Mouse (Mus musculus) liver, embryonic 13.5 days (tissue): ENCODE results near the gene Sart1. TPM values are rescaled to one million over a fixed set of nuclear protein-coding genes. Genes with fewer than 3 reads are reported as not detected.
A peak's percentile ranks its signal among the peaks of the same experiment; 100 is the strongest.
"Not testable (repeated sequence)": the region's sequence is repeated elsewhere in the genome, so short reads cannot be mapped to it uniquely, and the experiment has no call there.

Experiments used
- ATAC-seq: fragments of 200-750 bp; cut with Nextera tagmentation; 2 replicates; pipeline ENCODE4 v1.8.0; 2017; ENCODE audit warnings: low read depth, mild to moderate bottlenecking, moderate number of reproducible peaks, moderate library complexity
- DNase-seq: peaks from one replicate; pipeline ENCODE4 v3.0.0; 2022
- H3K27ac ChIP-seq: fragments of 300-500 bp; sonication (generic); 2 replicates; pipeline ENCODE4 v1.5.1; 2015; ENCODE audit warnings: moderate library complexity, mild to moderate bottlenecking, inconsistent platforms
- H3K27me3 ChIP-seq: fragments of 300-500 bp; sonication (generic); 2 replicates; pipeline ENCODE4 v1.6.1; 2015; ENCODE audit warnings: mild to moderate bottlenecking, inconsistent platforms
- H3K36me3 ChIP-seq: fragments of 300-500 bp; sonication (generic); 2 replicates; pipeline ENCODE4 v1.6.1; 2015; ENCODE audit warnings: mild to moderate bottlenecking, inconsistent platforms
- H3K4me1 ChIP-seq: fragments of 300-500 bp; sonication (generic); replicated peaks from 2 replicates; pipeline ENCODE4 v1.6.1; 2015; ENCODE audit warnings: inconsistent platforms
- H3K4me2 ChIP-seq: fragments of 300-500 bp; sonication (generic); 2 replicates; pipeline ENCODE4 v1.6.1; 2015; ENCODE audit warnings: inconsistent platforms, mild to moderate bottlenecking, moderate library complexity
- H3K4me3 ChIP-seq: fragments of 300-500 bp; sonication (generic); replicated peaks from 2 replicates; pipeline ENCODE4 v1.5.1; 2015; ENCODE audit warnings: mild to moderate bottlenecking, inconsistent platforms
- H3K9ac ChIP-seq: fragments of 300-500 bp; sonication (generic); 2 replicates; pipeline ENCODE4 v1.6.1; 2015; ENCODE audit warnings: mild to moderate bottlenecking, inconsistent platforms
- H3K9me3 ChIP-seq: fragments of 300-500 bp; sonication (generic); replicated peaks from 2 replicates; pipeline ENCODE4 v1.6.1; 2016; ENCODE audit warnings: inconsistent platforms
- WGBS: fragments of 180-500 bp; shearing (Covaris S2); methylation state at CpG from one replicate; pipeline ENCODE4 v1.1.7; 2015; ENCODE audit not compliant: insufficient replicate concordance; 5-methylcytosine and 5-hydroxymethylcytosine counted together
- polyA plus RNA-seq: library from polyadenylated mRNA; unstranded; fragments of >200 nt; fragmentation: Nextera tagmentation; extraction: Ambion mirVana; gene quantifications from 2 replicates; pipeline ENCODE4 v1.2.1, GENCODE M21; 2015

Sart1 gene
- polyA plus RNA-seq, 1 experiment from 2014 or later: 35.1 TPM

DNA sequence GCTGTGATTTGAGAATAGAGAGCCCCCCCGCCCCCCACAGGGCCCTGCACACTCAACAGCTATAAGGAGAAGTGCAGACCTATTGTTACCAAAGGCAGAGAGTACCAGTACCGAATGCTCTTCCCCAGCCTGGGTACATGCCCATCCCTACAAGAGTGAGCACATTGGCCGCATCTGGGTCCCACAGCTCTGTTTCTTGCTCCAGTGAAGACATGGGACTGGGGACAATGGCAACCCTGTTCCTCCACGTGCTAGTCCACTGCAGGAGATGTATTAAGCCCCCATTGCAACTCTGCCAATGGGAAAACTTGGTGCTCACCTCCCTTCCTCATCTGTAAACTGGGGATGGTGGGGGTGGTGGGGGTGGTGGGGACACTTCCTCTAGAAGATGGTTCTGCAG, 25.3 kb upstream of the Sart1 start:
- Histone ChIP-seq H3K27ac (no peak overlapping the region), H3K9ac (no peak overlapping the region), H3K36me3 (0 out of 2 replicates have a peak, but pooled peaks cover 8% of the 10 kb centered on the region), H3K4me2 (no peak overlapping the region), H3K4me3 (no peak overlapping the region), H3K4me1 (peaks cover 12% of the 10 kb centered on the region), H3K9me3 (no peaks in the 10 kb centered on the region), H3K27me3 (no peaks in the 10 kb centered on the region)
- ATAC-seq (no peak), DNase-seq (no peak)
- WGBS: 60% methylated on average over 4 of the region's 4 CpGs

DNA sequence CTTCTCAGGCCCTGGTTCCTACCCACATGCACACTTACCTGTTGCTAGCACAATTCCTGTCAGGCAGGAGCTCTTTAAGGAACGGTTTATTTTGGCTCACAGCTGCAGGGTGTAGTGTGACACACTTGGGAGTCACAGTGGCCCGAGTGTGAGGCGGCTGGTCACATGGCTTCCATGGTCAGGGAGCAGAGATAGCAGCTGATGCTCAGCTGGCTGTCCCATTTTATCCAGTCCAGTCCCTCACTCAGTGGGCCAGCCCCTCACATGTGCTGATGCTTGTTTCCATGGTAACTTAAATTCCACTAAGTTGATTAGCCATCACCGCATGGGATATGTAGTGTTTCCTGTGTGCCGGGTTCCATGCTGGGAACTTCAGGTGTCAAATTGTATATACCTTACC, 23.5 kb upstream of the Sart1 start:
- H3K27me3 ChIP-seq: no peaks in the 10 kb centered on the region
- ATAC-seq: no peak
- H3K4me3 ChIP-seq: no peak overlapping the region
- H3K4me1 ChIP-seq: peaks cover 29% of the 10 kb centered on the region
- H3K27ac ChIP-seq: no peak overlapping the region
- H3K9me3 ChIP-seq: no peaks in the 10 kb centered on the region
- 71% methylated on average over 5 of the region's 5 CpGs for WGBS
- H3K9ac ChIP-seq: no peak overlapping the region
- H3K4me2 ChIP-seq: no peak overlapping the region
- H3K36me3 ChIP-seq: 0 out of 2 replicates have a peak, but pooled peaks cover 6% of the 10 kb centered on the region
- no peak for DNase-seq

DNA sequence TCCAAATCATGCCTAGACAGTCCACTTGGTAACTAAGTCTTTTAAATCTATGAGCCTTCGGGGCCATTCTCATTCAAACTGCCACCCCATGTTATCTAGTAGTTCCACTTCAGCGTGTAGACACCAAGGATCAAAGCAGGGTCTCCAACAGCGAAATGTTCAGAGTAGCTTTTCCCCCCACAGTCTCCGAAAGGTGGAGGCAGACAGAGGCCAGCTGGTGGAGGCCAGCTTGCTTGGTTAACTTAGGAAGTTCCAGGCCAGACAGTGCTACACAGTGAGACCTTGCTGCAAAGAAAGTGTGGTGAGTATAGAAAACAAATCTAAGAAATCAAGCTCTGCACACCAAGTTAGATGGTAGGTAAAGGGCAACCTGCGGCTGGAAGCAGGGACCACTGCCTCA, 22.1 kb upstream of the Sart1 start:
- DNase-seq: no peak
- no peak overlapping the region for H3K4me3 ChIP-seq
- H3K9ac ChIP-seq: no peak overlapping the region
- H3K4me2 ChIP-seq: no peak overlapping the region
- H3K27ac ChIP-seq: no peak overlapping the region
- no peaks in the 10 kb centered on the region for H3K27me3 ChIP-seq
- no peak for ATAC-seq
- H3K4me1 ChIP-seq: peaks cover 33% of the 10 kb centered on the region
- WGBS: 82% methylated on average over 5 of the region's 5 CpGs
- H3K36me3 ChIP-seq: 0 out of 2 replicates have a peak, but pooled peaks cover 6% of the 10 kb centered on the region
- no peaks in the 10 kb centered on the region for H3K9me3 ChIP-seq

DNA sequence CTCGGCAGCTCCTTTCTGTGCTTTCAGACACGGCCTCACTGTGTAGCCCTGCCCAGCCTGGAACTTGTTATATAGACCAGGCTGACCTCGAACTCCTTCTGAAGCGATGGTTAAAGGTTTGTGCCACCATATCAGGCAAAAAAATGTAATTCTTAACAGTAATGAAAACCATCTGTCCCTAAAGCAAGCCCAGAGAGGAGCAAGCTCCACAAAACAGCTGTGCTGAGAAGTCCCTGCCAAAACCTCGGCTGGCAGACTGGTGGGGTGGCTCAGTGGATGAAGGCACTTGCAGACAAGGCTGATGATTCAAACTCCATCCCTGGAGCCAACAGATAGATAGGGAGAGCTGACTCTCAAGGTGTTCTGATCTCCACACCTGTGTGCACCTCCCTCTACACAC, 20.6 kb upstream of the Sart1 start:
- 0 out of 2 replicates have a peak, but pooled peaks cover 6% of the 10 kb centered on the region for H3K36me3 ChIP-seq
- H3K27me3 ChIP-seq: no peaks in the 10 kb centered on the region
- no peak overlapping the region for H3K9ac ChIP-seq
- no peaks in the 10 kb centered on the region for H3K9me3 ChIP-seq
- 0 out of 2 replicates have a peak overlapping the region, but pooled peaks have one; percentile 10 for H3K4me3 ChIP-seq
- 71% methylated on average over 5 of the region's 5 CpGs for WGBS
- peaks cover 31% of the 10 kb centered on the region for H3K4me1 ChIP-seq
- ATAC-seq (no peak), DNase-seq (no peak)
- no peak overlapping the region for H3K4me2 ChIP-seq
- H3K27ac ChIP-seq: peak overlapping the region; percentile 98; the same call in 1 of the 2 replicates

DNA sequence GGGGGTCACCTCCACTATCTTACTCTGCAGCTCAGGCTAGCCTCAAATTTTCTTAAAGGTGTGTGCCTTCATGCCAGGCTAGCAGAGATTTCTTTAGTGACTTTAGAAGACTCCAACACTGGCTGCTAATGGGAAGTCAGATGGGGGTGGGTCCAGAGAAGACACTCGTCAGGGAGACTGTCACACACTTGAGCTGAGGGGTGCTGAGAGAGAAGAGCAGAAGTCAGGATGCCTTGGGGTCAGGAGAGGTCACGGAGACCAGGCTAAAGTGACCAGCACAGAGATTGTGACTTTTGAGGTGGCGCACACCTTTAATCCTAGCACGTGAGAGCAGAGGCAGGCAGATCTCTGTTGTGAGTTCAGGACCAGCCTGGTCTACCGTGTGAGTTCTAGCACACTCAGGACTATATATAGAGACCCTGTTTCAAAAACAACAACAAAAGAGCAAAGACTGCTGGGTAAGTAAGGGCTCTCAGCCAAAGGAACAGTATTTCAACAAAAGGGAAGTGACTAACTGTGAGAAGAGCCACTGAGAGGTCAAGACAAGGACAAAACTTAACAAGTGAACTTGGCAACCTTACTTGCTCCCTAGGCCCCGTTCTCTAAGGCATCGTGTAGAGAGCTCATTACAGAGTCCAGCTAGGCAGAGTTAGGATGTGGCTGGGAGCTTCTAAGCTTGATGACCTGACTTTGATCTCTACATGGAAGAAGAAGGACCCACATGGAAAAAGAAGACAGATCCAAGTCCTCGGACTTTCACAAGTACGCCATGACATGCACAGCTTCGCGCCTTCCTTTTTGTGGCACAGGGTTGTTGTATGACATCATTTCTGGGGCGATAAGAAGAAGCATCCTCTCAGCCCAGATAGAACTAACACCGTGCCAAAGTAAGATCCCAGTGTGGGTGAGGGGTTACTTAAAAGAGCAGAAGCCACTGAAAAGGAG, 19.8 kb upstream of the Sart1 start:
- peak overlapping the region; percentile 98 for H3K27ac ChIP-seq
- no peaks in the 10 kb centered on the region for H3K27me3 ChIP-seq
- H3K36me3 ChIP-seq: 0 out of 2 replicates have a peak, but pooled peaks cover 6% of the 10 kb centered on the region
- peak overlapping the region; percentile 91 for H3K9ac ChIP-seq
- DNase-seq: no peak
- no peaks in the 10 kb centered on the region for H3K9me3 ChIP-seq
- ATAC-seq: no peak
- H3K4me1 ChIP-seq: peaks cover 31% of the 10 kb centered on the region
- H3K4me2 ChIP-seq: peak overlapping the region; percentile 76
- peak overlapping the region; percentile 75 for H3K4me3 ChIP-seq
- WGBS: 78% methylated on average over 13 of the region's 13 CpGs

DNA sequence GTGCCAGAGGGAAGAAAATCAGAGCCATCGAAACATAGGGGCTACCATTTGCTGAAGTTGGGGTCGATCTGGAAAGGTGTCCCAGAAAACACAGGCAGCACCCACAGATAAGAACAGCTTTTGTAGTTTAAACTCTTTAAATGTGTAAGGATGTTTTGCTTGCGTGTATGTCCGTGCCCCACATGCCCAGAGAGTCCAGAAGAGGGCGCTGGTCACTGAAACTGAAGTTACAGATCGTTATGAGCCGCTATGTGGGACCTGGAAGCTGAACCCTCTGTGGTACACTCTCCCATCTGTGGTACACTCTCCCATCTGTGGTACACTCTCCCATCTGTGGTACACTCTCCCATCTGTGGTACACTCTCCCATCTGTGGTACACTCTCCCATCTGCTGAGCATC, 18.6 kb upstream of the Sart1 start:
- Histone ChIP-seq H3K36me3 (0 out of 2 replicates have a peak, but pooled peaks cover 6% of the 10 kb centered on the region), H3K4me1 (peaks cover 31% of the 10 kb centered on the region), H3K4me3 (peak overlapping the region; percentile 75), H3K9me3 (no peaks in the 10 kb centered on the region), H3K4me2 (peak overlapping the region; percentile 76), H3K9ac (peak overlapping the region; percentile 91), H3K27ac (peak overlapping the region; percentile 98), H3K27me3 (no peaks in the 10 kb centered on the region)
- 13% methylated on average over 7 of the region's 7 CpGs for WGBS
- peak; percentile 68 for ATAC-seq
- peak; percentile 54 for DNase-seq

DNA sequence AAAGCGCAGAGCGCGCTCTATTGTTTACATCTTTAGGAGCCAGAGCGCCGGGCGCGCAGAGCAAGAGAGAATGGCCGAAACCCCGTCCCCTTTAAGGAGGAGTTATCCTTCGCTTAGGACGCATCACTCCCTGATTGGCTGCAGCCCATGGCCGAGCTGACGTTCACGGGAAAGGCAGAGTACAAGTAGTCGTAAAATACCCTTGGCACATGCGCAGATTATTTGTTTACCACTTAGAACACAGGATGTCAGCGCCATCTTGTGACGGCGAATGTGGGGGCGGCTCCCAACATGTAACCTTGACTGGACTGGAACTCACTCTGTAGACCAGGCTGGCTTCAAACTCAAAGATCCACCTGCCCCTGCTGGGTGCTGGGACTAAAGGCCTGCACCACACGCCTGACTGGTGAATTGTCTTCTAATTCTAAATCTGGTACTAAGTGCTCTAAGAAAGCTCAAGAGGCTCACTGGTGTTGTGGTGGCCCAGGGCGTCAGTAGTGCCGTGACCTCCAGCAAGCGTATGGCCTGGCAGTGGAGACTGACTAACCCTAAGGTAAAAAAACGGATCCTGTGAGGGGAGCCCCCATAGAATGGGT, 18.1 kb upstream of the Sart1 start:
- ATAC-seq: peak; percentile 82
- H3K4me3 ChIP-seq: peak overlapping the region; percentile 75
- H3K9ac ChIP-seq: peak overlapping the region; percentile 91
- not testable (repeated sequence) for H3K9me3 ChIP-seq, H3K36me3 ChIP-seq, H3K27me3 ChIP-seq
- H3K4me1 ChIP-seq: peaks cover 31% of the 10 kb centered on the region
- peak overlapping the region; percentile 76 for H3K4me2 ChIP-seq
- H3K27ac ChIP-seq: peak overlapping the region; percentile 98
- WGBS: 13% methylated on average over 23 of the region's 25 CpGs
- DNase-seq: peak; percentile 54

DNA sequence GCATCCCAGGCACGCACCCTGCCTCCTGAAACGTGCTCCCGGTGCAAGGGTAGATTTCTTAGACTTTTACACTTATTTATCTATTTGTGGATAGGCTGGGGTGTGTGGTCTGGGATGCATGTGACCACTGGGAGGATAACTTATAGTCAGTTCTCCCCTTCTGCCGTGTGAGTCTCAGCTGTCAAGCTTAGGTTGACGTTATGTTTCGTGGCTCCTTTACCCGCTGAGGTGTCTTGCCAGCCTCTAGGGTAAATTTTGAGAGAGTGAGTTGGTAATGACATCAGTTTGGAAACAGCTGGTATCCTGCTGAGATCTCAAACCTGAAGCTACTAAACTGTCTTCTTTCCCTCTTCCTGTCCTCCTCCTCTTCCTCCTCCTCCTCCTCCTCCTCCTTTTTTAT, 17.4 kb upstream of the Sart1 start:
- 0 out of 2 replicates have a peak, but pooled peaks cover 6% of the 10 kb centered on the region for H3K36me3 ChIP-seq
- no peaks in the 10 kb centered on the region for H3K27me3 ChIP-seq
- no peak for DNase-seq
- WGBS: 28% methylated on average over 7 of the region's 7 CpGs
- H3K9me3 ChIP-seq: no peaks in the 10 kb centered on the region
- peaks cover 31% of the 10 kb centered on the region for H3K4me1 ChIP-seq
- H3K27ac ChIP-seq: peak overlapping the region; percentile 87
- no peak for ATAC-seq
- H3K4me3 ChIP-seq: peak overlapping the region; percentile 61
- H3K4me2 ChIP-seq: peak overlapping the region; percentile 74
- peak overlapping the region; percentile 75 for H3K9ac ChIP-seq

DNA sequence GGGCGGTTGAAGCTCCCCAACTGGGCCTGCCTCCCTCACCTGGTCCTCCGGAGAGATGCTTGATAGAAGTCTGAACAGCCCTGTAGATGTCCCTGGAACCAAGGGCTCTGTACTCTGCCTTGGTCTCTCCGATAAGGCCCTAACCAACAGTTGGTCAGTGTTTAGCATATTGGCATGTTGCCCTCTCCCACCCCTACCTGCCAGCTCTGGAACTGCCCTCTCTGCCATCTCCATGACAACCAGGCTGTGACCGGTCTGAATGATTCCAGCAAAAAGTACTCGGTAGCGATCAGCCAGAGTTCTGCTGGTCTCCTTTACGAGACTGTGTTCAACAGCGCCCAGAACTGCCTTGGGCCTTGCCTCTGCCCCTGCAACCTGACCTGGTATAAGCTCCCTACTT, 13.8 kb upstream of the Sart1 start, which contains the start of gene Tsga10ip:
Tsga10ip (minus strand) TSS at position 234 of the 400 bp plus-strand sequence.
- no peak for DNase-seq
- Histone ChIP-seq H3K4me2 (no peak within 1 kb of the TSS), H3K36me3 (no peaks in the 10 kb centered on the region), H3K9me3 (no peaks in the 10 kb centered on the region), H3K4me3 (no peak within 1 kb of the TSS), H3K27me3 (no peaks in the 10 kb centered on the region), H3K27ac (no peak within 1 kb of the TSS), H3K4me1 (peaks cover 9% of the 10 kb centered on the region), H3K9ac (no peak within 1 kb of the TSS)
- ATAC-seq: no peak
- 77% methylated on average over 8 of the region's 8 CpGs for WGBS

DNA sequence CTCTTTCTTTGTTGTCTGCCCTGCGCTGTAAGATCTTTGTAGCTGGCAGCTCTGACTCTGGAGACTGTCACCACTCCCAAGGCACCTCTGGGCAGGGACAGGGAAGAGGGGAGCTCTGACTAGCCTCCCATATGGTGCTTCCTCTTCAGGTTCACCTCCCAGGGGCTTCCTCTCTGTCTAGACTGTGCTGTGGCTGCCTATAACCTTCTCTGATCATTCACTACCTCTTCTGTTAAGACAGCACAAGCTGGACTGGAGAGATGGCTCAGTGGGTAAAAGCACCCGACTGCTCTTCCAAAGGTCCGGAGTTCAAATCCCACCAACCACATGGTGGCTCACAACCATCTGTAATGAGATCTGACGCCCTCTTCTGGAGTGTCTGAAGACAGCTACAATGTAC, 12.6 kb upstream of the Sart1 start:
- H3K9me3 ChIP-seq, H3K27ac ChIP-seq, H3K36me3 ChIP-seq, DNase-seq, H3K4me2 ChIP-seq, H3K27me3 ChIP-seq, ATAC-seq, H3K9ac ChIP-seq, H3K4me3 ChIP-seq, H3K4me1 ChIP-seq: not testable (repeated sequence)
- WGBS: 63% methylated on average over 4 of the region's 4 CpGs

DNA sequence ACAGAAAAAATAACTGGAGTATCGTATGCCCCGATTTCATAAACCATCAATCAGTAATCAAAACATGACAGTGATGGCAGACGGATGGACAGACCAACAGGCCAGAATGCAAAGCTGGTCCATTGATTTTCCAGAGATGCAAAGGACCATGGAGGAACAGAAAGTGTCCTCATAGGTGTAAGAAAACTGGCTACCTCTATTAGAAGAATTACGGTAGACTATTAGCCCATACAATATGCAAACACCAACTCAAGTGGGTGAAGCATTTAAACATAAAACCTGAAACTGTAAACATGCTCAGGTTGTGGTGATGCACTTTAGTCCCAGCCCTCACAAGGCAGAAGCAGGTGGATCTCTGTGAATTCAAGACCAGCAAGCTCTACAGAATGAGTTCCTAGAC, 6.9 kb upstream of the Sart1 start:
- Histone ChIP-seq H3K36me3 (no peaks in the 10 kb centered on the region), H3K9me3 (no peaks in the 10 kb centered on the region), H3K27me3 (no peaks in the 10 kb centered on the region), H3K27ac (no peak overlapping the region), H3K4me1 (peaks cover 9% of the 10 kb centered on the region), H3K4me3 (no peak overlapping the region), H3K4me2 (no peak overlapping the region), H3K9ac (no peak overlapping the region)
- ATAC-seq (no peak), DNase-seq (no peak)
- WGBS: 63% methylated on average over 4 of the region's 4 CpGs
